Mouse (Mus musculus) urinary bladder, adult 18-20 months (tissue): ENCODE results near the gene Rasl11a.
"Not testable (repeated sequence)": the region's sequence is repeated elsewhere in the genome, so short reads cannot be mapped to it uniquely, and the experiment has no call there.

Experiments used
- DNase-seq, 2 experiments: peaks; one replicate each; pipeline ENCODE4 v3.0.0; 2022; ENCODE audit warnings: low spot score in 2 of 2, mixed read lengths in 2 of 2

The Rasl11a gene

DNA sequence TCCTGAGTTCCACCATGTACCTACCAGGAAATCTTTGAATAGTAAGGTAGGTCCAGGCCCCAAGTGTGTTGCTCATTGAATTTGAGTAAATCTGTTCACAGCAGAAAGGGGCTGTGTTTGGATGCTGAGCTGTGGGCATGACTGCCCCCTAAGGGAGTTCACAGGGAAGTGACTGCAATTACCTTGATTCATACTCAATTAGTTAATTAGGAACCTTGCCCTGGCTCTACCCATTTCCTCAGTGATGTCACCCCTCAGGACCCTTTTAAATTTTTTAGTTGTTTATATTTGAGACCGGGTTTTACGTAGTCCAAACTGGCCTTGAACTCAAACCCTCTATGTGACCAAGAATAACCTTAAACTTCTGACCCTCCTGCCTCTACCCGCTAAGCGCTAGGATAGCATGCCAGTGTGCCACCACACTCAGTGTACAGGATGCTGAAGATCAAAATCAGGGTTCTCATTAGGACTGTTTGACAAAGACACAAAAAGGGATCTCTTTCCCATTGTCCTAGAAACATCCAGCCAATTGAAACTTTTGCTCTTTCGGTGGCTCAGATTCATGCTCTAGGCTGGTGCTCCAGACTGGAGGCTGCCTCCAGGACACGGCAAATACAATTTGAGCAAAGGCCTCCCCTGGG lies 450 bp upstream of the Rasl11a start:
- DNase-seq = no peak

DNA sequence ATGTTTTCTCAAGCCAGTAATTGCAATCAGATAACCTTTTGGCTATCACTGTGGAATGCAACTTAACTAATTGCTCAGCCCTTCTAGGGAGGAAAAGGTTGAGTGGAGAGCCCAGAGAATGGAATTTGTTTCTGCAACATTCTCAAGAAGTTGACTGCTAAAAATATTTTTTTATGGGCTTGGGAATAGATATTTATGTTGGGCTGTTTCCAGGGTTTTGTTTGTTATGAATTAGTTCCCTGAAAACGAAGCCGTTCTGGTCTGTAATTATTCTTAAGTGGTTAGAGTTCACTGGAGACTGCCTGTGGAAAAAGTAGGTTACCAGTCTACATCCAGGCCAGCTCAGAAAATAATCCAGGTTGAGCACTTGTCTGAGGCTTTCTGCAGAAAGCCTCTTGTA lies 1.6 kb downstream of the Rasl11a start:
- no peak for DNase-seq

DNA sequence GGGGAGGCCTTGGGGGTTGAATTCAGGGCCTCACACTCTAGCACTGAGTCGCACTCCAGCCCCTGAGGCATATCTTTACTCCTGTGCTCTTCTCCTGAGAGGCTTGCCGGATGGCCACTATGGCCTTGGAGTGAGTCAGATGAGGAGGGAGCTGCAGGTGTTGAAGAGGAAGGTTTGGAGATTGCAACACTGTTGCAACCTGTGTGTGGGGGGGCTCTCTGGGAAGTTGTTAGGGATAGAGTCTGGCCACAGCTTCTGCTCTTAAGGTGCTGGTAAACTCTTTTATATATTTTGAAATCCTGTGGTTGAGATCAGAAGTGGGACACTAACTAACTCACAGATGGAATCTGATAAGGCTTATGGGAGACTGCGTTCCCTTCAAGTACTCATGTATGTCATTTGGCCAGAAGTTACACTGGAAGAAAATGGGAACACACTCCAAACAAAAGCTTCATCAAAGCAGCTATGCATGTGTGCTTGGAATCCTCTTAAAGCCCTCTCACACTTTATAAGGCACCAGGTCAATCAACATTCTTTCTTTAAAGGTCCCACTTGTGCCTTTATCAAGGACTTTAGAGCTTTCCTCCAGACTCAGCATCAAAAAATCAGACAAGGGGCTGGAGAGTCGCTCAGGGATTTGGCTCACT lies 4.2 kb downstream of the Rasl11a start:
- DNase-seq = no peak

DNA sequence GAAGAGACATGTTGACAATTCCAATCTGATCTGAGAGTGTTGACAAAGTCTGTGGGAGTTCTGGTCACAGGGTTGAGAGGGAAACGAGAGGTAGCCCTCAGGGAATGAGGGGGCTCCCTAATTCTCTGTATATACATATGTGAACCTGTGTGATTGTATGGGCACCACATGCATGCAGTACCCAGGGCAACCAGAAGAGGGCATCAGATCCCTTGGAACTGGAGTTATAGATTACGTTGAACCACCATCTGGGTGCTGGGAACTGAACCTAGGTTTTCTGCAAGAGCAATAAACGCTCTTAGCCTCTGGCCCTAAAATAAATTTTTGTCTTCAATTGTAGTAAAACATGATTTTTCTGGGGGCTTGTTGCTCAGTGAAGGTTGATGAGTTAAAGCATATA lies 11.2 kb downstream of the Rasl11a start:
- DNase-seq = no peak

DNA sequence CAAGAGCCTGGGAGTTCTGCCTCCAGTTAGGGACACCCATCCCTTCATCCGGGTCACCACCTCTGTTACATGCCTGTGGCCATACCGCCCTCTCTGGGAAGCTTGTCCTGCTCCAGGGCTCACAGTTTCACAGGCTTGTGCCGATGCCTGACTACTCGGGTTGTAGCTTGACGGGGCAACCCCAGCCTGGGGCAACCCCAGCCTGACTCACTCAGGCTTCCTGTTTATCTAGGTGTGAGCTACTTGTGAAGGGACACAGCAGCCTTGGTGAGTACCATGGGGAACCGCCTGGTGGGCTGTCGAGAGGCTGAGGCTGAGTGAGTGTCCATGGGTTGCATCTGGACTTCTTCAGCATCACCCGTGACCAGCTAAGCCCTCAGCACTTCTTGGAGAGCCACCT lies 12.7 kb downstream of the Rasl11a start:
- no peak for DNase-seq

DNA sequence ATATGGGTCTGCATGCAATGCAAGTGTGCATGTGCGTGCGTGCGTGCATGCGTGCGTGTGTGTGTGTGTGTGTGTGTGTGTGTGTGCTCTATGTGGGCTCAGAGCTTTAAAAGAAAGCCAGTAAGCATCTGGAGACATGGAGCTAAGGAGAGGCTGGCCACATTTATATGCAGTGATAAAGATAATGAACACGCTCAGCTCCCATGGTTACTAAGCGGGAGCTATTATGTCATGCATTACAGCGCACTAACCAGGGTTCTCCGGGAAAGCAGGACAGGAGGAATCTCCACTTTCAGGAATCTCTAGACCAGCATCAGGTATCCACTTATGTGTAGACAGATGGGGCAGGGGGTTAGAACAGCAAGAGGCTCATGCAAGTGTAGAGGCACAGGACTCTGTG lies 13.9 kb downstream of the Rasl11a start:
- DNase-seq = no peak

DNA sequence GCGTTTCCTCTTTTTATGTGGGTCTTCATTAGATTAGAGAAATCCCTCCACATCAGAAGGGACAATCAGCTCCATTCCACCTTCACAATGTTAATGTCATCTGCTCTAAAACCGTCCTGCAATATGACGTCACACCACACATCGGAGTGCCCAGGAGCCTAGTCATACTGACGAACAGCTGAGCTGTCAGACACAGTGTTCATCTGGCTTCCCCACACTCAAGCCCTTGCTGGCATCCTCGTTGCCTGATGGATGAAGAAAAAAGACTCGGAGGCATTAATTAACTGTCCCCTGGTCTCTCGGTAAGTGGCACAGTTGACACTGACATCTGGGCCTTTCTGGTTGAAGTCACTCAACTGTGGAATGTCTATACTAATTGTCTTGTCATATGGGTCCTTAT lies 14.4 kb downstream of the Rasl11a start:
- DNase-seq = no peak

DNA sequence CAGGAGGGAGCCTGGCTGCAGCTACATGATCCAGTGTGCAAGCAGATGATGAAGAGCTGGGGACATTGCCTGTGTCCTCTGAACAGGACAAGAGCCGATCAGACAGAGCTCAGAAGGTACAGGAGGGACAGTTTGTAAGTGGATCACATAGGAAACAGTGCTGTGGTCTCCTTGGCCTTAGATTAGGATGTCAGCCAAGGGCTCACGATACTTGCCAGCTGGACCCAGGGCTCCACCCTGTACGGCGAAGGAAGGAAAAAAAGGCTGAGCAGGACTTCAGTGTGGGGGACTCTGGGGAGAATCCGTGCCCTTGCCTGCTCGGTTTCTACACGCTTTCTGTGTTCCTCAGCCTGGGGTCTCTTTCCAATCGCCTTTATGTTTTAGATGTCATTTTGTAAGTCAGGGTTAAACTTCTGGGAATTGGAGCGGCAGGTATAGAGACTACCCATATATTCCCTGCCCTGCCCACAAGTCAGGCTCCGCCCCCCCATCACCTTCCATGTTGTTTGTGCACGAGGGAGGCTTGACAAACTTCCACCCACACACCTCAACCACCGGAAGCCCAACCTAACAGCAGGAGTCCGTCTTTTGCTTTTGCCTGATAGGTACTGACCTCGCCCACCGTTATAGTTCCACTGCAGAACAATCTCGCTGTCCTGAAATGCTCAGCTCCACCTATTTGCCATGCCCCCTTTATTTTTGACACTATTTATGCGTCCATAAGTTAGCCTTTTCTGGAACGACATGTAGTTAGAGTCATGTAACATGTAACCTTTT lies 15.5 kb downstream of the Rasl11a start:
- DNase-seq = no peak

DNA sequence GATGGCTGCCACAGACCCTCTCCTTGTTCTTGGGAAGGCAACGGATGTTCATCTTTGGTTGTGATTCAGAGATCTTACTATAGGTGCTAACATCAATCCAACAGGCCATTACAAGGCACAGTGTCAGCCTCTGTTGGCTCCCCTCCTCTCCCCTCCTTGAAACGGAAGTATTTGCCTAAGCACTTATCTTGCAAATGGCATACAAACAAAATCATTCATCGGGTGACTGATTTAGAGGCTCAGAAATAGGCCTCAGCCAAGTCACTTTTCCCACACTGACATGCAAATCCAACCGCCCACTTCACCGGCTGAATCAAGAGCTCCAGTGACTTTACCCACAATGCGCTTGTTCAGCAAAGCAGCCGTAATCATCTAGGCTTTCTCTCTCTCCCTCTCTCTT lies 16.7 kb downstream of the Rasl11a start:
- no peak for DNase-seq

DNA sequence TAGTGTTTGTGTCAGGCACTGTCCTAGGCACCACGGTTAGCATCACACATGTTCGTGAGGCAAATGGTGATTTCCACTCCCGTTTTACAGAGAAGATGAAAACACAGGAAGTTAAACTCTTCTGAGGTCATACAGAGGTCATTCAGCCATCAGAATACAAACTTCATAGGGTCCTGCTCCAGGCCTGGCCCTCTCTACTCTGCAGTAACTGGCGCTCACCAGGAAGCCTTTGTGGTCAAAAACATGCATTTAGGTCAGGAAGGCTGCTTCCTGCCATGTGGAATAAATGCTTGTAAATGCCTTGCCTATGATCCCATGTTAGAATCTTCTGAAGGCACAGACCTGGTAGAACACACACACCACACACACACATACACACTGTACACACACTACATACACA lies 20.6 kb downstream of the Rasl11a start:
- no peak for DNase-seq

DNA sequence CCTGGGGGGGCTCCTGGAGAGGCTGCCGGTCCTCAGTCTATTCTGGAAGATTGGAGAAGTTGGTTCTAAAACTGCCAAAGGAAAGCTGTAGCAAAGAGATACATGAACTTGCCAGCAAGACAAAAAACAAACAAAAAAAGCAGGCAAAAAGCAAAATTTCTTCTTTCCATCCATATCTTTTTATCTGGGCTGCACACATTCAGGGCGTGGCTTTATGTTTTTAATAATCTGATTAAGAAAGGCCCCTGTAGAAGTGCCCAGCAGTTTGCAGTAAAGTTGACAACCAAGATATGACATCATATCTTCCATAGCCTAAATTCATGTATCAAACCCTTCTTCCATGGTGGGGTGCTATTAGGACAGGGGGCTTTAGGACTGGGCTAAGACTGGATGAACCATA lies 21.4 kb downstream of the Rasl11a start:
- no peak for DNase-seq

DNA sequence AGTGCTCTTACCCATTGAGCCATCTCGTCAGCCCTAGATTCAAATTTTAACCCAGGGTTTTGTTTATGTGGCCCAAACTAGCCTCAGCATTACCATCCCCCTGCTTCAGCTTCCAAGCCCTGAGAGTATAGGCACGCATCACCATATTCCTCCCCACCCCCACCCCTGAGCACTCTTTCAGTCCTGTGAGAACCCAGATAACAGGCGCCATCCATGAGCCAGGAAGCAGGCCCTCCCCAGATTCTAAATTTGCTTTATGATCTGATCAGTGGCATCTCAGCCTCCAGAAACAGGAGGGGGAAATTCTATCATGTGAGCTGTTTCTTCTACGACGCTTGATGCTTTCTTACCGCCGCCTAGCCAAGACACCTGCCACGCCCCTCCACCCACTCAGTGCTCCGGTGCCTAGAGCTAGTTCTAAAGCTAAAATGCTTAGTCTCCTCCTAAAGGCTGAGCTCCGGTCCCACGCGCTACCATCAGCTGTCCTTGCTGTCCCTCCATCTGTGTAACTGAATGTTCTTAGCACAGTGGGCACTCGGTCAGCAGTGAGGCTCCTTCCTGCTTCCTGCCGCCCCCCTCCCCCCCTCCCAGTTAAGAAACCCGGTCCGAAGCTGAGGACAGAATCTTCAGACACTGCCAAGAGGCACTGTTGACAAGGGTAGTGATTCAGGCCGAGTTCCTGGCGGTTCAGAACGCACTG lies 22.5 kb downstream of the Rasl11a start:
- DNase-seq = no peak

DNA sequence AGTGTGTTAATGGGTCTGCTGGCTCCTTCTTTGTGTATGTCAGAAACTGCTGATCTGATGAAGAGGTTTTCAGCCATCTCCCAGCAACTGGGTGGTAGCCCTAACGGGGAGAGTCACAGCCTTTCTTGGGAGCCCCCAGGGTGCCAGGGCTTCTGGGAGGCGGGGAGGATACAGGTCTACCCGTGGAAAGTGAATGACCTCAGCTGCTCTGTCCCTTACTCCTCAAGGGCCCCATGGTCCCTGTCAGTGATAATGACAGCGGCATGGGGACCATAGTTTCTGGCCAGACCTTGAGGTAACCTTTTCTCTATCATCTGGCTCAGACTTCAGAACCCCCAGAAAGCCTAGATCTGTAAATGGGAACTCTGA lies 23.1 kb downstream of the Rasl11a start:
- DNase-seq = no peak

DNA sequence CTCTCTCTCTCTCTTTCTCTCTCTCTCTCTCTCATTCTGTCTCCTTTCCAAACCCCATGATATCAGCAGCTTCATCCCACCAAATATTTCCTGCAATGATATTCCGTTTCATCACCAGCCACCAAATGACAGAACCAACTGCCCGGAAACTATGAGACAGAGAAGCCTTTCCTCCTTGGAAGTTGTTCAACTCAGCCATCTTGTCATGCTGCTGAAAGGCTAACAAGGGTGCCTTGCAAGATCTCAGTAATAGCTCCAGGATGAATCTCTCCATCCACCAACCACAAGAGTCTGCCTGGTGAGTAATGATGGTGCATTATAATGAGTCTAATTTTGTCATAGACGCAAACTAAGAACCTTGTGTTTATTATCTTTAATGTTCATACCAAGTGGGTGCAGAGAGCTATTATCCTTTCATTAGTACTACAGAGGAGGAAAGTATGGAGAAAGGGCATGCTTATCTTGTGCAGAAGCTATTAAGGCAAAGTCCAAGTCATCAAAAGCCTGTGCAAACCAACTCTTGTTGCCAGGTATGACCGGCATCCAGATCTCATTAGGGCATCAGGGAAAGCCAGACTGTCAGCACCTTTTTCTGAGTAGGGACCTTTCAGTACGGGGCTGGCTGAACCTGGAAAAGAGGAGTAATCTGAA lies 28.2 kb downstream of the Rasl11a start:
- DNase-seq = no peak

DNA sequence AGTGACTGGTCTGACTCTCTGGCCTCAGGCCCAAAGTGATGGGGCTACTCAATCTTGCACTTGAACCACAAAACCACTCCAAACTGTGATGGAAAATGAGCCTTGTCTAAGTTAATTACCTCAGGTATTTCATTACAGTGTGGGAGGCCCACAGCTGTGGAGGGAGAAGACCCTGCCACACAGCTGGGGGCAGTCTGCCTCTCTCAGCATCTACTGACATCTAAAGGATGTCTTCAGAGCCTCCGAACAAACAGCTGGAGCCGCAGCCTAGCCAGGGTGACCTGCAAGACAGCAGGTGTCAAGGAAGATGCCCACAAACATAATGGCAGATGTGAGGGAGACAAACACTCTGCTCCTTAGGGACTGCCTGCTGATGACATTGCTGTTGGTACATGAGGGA lies 31.2 kb downstream of the Rasl11a start:
- no peak for DNase-seq

DNA sequence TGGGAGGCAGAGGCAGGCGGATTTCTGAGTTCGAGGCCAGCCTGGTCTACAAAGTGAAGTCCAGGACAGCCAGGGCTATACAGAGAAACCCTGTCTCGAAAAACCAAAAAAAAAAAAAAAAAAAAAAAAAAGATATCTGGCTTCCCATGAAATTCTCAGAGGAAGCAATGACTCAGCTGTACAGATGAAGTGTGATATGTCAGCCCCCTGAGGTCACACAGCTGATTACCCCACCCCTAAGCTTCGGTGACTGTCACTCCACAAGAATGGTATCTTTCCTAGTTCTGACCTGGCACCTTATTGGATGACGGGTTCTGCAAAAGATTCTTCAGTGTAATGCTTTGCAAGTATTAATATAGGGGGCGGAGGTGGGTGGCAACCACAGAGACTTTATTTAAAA lies 33.0 kb downstream of the Rasl11a start:
- DNase-seq = not testable (repeated sequence)

DNA sequence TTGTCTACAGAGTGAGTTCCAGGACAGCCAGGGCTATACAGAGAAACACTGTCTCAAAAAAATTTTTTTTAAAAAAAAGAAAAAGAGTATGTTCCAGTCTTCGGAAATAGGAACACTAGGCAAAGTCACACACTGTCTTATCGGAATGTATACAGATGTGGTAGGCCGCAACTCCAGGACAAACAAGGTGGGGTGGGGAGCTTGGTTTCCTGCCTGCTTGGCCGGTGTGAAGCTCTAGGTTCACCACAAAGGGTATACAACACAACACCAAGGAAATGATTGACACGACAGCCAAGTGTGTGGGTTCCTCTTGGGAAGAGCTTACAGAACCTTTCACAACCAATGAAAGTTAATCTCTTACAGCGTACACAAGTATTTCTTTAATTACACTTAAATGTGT lies 37.4 kb downstream of the Rasl11a start:
- no peak for DNase-seq

DNA sequence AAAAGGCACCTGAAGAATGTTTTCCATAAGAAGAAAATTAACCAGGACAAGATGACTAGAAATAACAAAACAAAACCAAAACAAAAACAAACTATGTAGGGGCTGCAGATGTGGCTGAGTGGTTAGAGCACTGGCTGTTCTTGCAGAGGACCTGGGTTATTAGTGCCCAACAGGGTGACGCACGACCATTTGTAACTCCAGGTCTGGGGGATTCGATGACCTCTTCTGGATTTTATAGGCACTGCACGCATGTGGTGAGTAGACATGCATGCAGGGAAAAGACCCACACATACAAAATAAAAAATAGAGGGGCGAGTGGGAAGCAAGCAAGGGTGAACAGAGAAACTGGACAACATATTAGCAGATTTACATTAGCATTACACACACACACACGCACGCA lies 38.2 kb downstream of the Rasl11a start:
- no peak for DNase-seq

DNA sequence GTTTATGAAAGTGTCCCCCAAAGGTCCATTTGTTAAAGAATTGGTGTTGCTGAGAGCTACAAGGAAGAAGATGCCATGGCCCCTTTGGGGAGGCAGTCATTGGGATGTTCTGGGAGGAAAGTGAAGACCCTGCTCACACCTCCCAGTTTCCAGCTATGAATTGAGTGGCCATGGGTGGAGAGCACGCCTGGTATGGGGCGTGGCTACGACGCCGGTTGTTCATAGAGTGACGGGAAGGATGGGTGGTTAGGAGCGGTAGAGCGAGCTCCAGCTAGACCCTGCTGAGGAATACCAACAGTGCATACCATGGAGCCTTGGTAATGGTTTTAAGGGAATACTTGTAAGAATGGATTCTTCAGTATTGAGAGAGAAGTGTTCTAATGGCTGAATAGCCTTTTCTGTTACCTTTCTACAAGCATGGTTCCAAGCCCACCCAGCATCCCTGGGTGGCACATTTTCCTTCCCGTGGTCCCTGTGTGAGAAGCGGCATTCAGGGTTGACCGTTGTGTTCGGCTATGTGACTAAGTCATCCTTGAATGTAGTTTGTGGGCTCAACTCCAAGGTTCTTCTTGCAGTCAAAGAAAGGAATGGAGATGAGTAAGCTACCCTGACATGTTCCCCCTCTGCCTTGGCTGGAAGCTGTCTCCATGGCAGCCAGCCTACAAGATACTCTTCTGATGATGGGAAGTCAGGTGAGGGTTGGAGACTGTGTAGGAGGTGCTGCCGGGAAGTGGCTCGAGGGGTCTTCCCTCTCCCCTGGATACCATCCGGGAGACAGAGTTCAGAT lies 38.8 kb downstream of the Rasl11a start:
- DNase-seq = no peak

DNA sequence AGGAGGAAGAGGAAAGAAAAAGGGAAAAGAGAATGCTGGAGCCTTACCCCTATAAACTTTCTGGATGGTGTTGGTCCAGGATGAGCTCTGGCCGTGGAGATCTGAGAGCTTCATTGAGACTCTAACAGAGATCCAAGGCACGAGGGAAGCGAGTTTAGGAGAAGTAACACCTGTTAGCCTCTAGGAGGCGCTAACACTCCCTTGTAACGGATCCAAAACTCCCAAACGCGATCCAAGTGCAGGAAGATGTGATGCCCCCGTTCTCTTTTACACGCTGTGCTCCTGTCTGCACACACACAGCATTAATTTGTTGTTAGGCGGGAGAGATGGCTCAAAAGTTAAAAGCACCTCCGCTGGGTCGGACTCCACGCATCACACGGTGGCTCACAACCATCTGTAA lies 46.3 kb downstream of the Rasl11a start:
- DNase-seq = no peak

DNA sequence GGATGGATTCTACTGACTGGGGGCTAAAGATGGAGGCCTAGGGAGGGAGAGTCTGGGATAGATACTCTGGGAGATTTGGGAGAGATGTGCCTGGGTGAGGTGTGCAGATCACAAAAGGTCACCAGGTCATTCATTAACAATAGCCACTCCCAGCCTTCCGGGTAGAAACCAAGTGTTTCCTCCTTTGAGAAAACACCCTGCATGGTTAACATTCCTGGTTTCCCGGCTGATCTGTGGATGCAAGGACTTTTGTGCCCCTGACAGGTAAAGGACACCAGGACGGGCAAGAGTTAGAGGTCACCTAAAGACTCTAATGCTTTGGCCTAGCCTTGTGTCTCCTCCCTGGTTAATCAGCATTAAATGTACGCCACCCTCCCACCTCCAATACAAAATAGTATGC lies 48.0 kb downstream of the Rasl11a start:
- DNase-seq = no peak
